Mouse (Mus musculus) limb, embryonic 10.5 days (tissue): ENCODE results near the gene Ubl4b. TPM values are rescaled to one million over a fixed set of nuclear protein-coding genes. Genes with fewer than 3 reads are reported as not detected.

Experiments
- DNase-seq: peaks from one replicate; pipeline ENCODE4 v3.0.0-alpha.2; 2017; ENCODE audit warnings: low spot score
- H3K27ac ChIP-seq: fragments of 300-500 bp; sonication (generic); 2 replicates; pipeline ENCODE4 v1.5.1; 2016; ENCODE audit warnings: mild to moderate bottlenecking
- H3K27me3 ChIP-seq: fragments of 300-500 bp; sonication (generic); 2 replicates; pipeline ENCODE4 v1.6.1; 2016; ENCODE audit warnings: low read depth, mild to moderate bottlenecking; ENCODE audit not compliant: poor library complexity, severe bottlenecking
- H3K36me3 ChIP-seq: fragments of 300-500 bp; sonication (generic); 2 replicates; pipeline ENCODE4 v1.6.1; 2016; ENCODE audit warnings: mild to moderate bottlenecking, moderate library complexity
- H3K4me1 ChIP-seq: fragments of 300-500 bp; sonication (generic); 2 replicates; pipeline ENCODE4 v1.6.1; 2016
- H3K4me3 ChIP-seq: fragments of 300-500 bp; sonication (generic); 2 replicates; pipeline ENCODE4 v1.5.1; 2016; ENCODE audit warnings: mild to moderate bottlenecking, moderate library complexity
- H3K9me3 ChIP-seq: fragments of 300-500 bp; sonication (generic); replicated peaks from 2 replicates; pipeline ENCODE4 v1.6.1; 2016; ENCODE audit warnings: mild to moderate bottlenecking
- WGBS: fragments of 180-500 bp; shearing (Covaris S2); methylation state at CpG from one replicate; pipeline ENCODE4 v1.1.7; 2016; 5-methylcytosine and 5-hydroxymethylcytosine counted together
- polyA plus RNA-seq: library from polyadenylated mRNA; unstranded; fragments of >200 nt; fragmentation: Nextera tagmentation; extraction: Ambion mirVana; gene quantifications from 2 replicates; pipeline ENCODE4 v1.2.1, GENCODE M21; 2016

The Ubl4b gene
- polyA plus RNA-seq, 1 experiment from 2014 or later = 0.76 TPM

GRCm38 (mm10) chr3:107505464-107506367 lies 49.2 kb downstream of the Ubl4b start:
- WGBS = 79% methylated on average over 4 of the region's 4 CpGs

GRCm38 (mm10) chr3:107504542-107504941 lies 50.3 kb downstream of the Ubl4b start:
- H3K36me3 ChIP-seq = peaks cover 12% of the 10 kb centered on the region
- no peak for DNase-seq
- no peak overlapping the region for H3K4me3 ChIP-seq
- H3K4me1 ChIP-seq = peaks cover 44% of the 10 kb centered on the region
- H3K9me3 ChIP-seq = peaks cover 9% of the 10 kb centered on the region
- 66% methylated on average over 1 of the region's 1 CpGs for WGBS
- no peak overlapping the region for H3K27ac ChIP-seq
- no peaks in the 10 kb centered on the region for H3K27me3 ChIP-seq

More at GRCm38 (mm10) chr3:107505464-107506367, 49.2 kb downstream of the Ubl4b start:
- no peaks in the 10 kb centered on the region for H3K27me3 ChIP-seq
- H3K4me1 ChIP-seq = peaks cover 44% of the 10 kb centered on the region
- no peak for DNase-seq
- no peak overlapping the region for H3K27ac ChIP-seq
- no peak overlapping the region for H3K4me3 ChIP-seq
- no peaks in the 10 kb centered on the region for H3K9me3 ChIP-seq
- peaks cover under 1% of the 10 kb centered on the region for H3K36me3 ChIP-seq

DNA sequence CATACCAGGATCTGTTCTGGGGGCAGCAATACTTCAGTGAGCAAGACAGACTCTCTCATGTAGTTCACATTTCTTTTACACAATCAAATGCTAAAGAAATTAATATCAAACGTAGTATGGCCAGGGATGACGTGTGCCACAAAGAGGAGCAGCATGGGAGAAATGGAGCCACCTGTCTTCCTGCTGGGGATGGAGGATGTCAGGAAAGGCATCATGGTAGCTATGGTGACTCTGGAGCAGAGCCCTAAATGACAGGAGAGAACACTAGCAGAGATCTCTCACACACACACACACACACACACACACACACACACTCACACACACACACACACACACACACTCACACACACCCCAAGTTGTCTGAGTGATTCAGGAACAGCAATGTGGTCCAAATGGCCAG lies 51.2 kb downstream of the Ubl4b start:
- Histone ChIP-seq H3K4me1 (peaks cover 41% of the 10 kb centered on the region), H3K4me3 (no peak overlapping the region), H3K36me3 (peaks cover 20% of the 10 kb centered on the region), H3K27ac (no peak overlapping the region), H3K9me3 (peaks cover 9% of the 10 kb centered on the region), H3K27me3 (no peaks in the 10 kb centered on the region)
- WGBS = 92% methylated on average over 2 of the region's 2 CpGs
- no peak for DNase-seq

Other genes starting within 250 kb of the Ubl4b start
- 17.2 and 17.4 TPM in 2 replicates for gene Rbm15, start 221.4 kb downstream of the Ubl4b start, polyA plus RNA-seq
- gene Kcnc4, start 95.5 kb downstream of the Ubl4b start, polyA plus RNA-seq = not detected in 2 replicates
- 6.0 and 6.3 TPM in 2 replicates for gene Slc6a17, start 37.1 kb downstream of the Ubl4b start, polyA plus RNA-seq
- 31.1 and 37.4 TPM in 2 replicates for gene Alx3, start 40.0 kb upstream of the Ubl4b start, polyA plus RNA-seq
- gene Gm10961, start 76.2 kb upstream of the Ubl4b start, polyA plus RNA-seq = not detected in 2 replicates
- 66.4 and 78.1 TPM in 2 replicates for gene Strip1, start 76.6 kb upstream of the Ubl4b start, polyA plus RNA-seq
- gene Ahcyl1, start 141.5 kb upstream of the Ubl4b start, polyA plus RNA-seq = 83.4 and 98.2 TPM in 2 replicates
- 3.4 and 4.6 TPM in 2 replicates for gene Csf1, start 205.4 kb upstream of the Ubl4b start, polyA plus RNA-seq